18 mouse cellular contexts compared by ENCODE assay signal in the genomic region with DNA sequence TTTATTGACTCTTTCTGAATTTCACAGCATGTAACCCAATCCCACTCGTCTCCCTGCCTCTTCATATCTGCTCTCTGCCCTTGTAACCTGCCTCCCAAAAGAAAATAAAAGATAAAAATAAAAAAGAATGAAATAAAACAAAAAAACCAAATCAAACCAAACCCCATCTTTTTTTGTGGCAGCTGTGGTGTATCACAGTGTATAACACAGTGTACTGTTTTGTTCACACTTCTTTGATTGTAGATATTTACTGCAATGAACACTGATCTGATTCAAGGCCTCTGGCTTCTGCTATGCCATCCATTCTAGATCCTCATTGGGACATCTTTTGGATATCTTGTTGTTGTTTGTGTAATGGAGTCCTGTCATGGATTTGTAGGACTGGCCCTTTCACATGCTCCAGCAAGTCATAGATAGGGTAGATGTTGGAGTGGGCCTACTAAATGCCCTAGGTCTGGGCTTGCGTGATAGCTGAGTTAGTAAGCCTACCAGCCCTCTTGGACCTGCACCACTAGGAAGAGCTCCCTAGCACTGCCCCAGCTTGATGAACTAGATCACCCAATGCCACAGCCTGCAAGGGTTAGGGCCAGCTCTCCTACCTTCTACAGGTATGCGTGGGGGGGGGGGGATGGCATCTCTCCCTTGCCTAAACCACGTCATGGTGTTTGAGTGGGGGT.
DNase-seq lines count a peak whose midpoint lies in the region; ATAC-seq and TF ChIP-seq lines count a peak whose summit lies in the region.
"Had no signal": no experiment of that assay in that cellular context is flagged by ENCODE, and none has a peak within 500 bp of the region (broad histone marks: within the 10 kb centered on the region; RNA-seq: fewer than 3 reads in every experiment).

No protein-coding gene starts in this region.

- H3K27me3 ChIP-seq in hindbrain, embryonic 13.5 days, result no peaks in the 10 kb centered on the region
- H3K27me3 ChIP-seq in hindbrain, embryonic 11.5 days (ENCODE audit: control insufficient read depth, insufficient read depth, low read length), result no peaks in the 10 kb centered on the region
- H3K27me3 ChIP-seq in lung, embryonic 15.5 days, result no peaks in the 10 kb centered on the region
- H3K27me3 ChIP-seq in intestine, embryonic 16.5 days (replicated peaks; ENCODE audit: control insufficient read depth, insufficient read depth, low read length), result no peaks in the 10 kb centered on the region
- H3K27me3 ChIP-seq in stomach, postnatal 0 days (ENCODE audit: control insufficient read depth, insufficient read depth, low read length), result no peaks in the 10 kb centered on the region
- H3K27me3 ChIP-seq: forebrain, embryonic 13.5 days; hindbrain, embryonic 12.5 days; liver, embryonic 13.5 days; midbrain, embryonic 12.5 days had no signal

- TF ChIP-seq CTCF in stomach, postnatal 0 days (IDR thresholded peaks at IDR 0.05; ENCODE audit: low read depth), result no peak

- no peak overlapping the region for H3K27ac ChIP-seq in hindbrain, embryonic 13.5 days
- no peak overlapping the region for H3K27ac ChIP-seq in hindbrain, embryonic 11.5 days (ENCODE audit: low read depth, low read length)
- peak overlapping the region; percentile 90 for H3K27ac ChIP-seq in lung, embryonic 15.5 days
- H3K27ac ChIP-seq in intestine, embryonic 16.5 days (ENCODE audit: low read length), result peak overlapping the region; percentile 2; the same call in 1 of the 2 replicates
- H3K27ac ChIP-seq in stomach, postnatal 0 days (replicated peaks), result peak overlapping the region; percentile 81; the same call in 1 of the 2 replicates
- H3K27ac ChIP-seq: forebrain, embryonic 13.5 days; hindbrain, embryonic 12.5 days; liver, embryonic 13.5 days; macrophage; midbrain, embryonic 12.5 days had no signal

- 0 out of 2 replicates have a peak, but pooled peaks cover 3% of the 10 kb centered on the region for H3K4me1 ChIP-seq in hindbrain, embryonic 13.5 days (replicated peaks)
- H3K4me1 ChIP-seq in hindbrain, embryonic 11.5 days (replicated peaks; ENCODE audit: control insufficient read depth, insufficient read depth, low read length), result no peaks in the 10 kb centered on the region
- H3K4me1 ChIP-seq in lung, embryonic 15.5 days, result peaks cover 5% of the 10 kb centered on the region
- no peaks in the 10 kb centered on the region for H3K4me1 ChIP-seq in intestine, embryonic 16.5 days (ENCODE audit: control insufficient read depth, insufficient read depth, low read length)
- no peaks in the 10 kb centered on the region for H3K4me1 ChIP-seq in stomach, postnatal 0 days (replicated peaks; ENCODE audit: control insufficient read depth, insufficient read depth)
- H3K4me1 ChIP-seq: hindbrain, embryonic 12.5 days had no signal

- no peak overlapping the region for H3K4me3 ChIP-seq in hindbrain, embryonic 13.5 days
- no peak overlapping the region for H3K4me3 ChIP-seq in hindbrain, embryonic 11.5 days (ENCODE audit: low read depth, low read length)
- H3K4me3 ChIP-seq in lung, embryonic 15.5 days, result no peak overlapping the region
- no peak overlapping the region for H3K4me3 ChIP-seq in intestine, embryonic 16.5 days (ENCODE audit: low read length)
- H3K4me3 ChIP-seq in stomach, postnatal 0 days (ENCODE audit: low read depth, low read length), result no peak overlapping the region
- H3K4me3 ChIP-seq: forebrain, embryonic 13.5 days; hindbrain, embryonic 12.5 days; liver, embryonic 13.5 days; midbrain, embryonic 12.5 days; myocyte had no signal

- no peaks in the 10 kb centered on the region for H3K36me3 ChIP-seq in hindbrain, embryonic 13.5 days
- no peaks in the 10 kb centered on the region for H3K36me3 ChIP-seq in hindbrain, embryonic 11.5 days (ENCODE audit: control insufficient read depth, insufficient read depth, low read length)
- no peaks in the 10 kb centered on the region for H3K36me3 ChIP-seq in lung, embryonic 15.5 days
- H3K36me3 ChIP-seq in intestine, embryonic 16.5 days (ENCODE audit: control insufficient read depth, insufficient read depth, low read length), result no peaks in the 10 kb centered on the region
- no peaks in the 10 kb centered on the region for H3K36me3 ChIP-seq in stomach, postnatal 0 days (ENCODE audit: control insufficient read depth, insufficient read depth, low read length)
- H3K36me3 ChIP-seq: hindbrain, embryonic 12.5 days; liver, embryonic 13.5 days; midbrain, embryonic 12.5 days had no signal

- no peak for TF ChIP-seq EP300 in stomach, postnatal 0 days (optimal IDR thresholded peaks at IDR 0.05)

- no peaks in the 10 kb centered on the region for H3K9me3 ChIP-seq in hindbrain, embryonic 13.5 days
- H3K9me3 ChIP-seq in hindbrain, embryonic 11.5 days (ENCODE audit: control insufficient read depth, low read length), result no peaks in the 10 kb centered on the region
- no peaks in the 10 kb centered on the region for H3K9me3 ChIP-seq in lung, embryonic 15.5 days
- H3K9me3 ChIP-seq in intestine, embryonic 16.5 days (ENCODE audit: control insufficient read depth, low read length), result no peaks in the 10 kb centered on the region
- H3K9me3 ChIP-seq in stomach, postnatal 0 days (ENCODE audit: control insufficient read depth, low read length), result no peaks in the 10 kb centered on the region
- H3K9me3 ChIP-seq: forebrain, embryonic 13.5 days; hindbrain, embryonic 12.5 days; liver, embryonic 13.5 days; midbrain, embryonic 12.5 days had no signal

- H3K9ac ChIP-seq in hindbrain, embryonic 13.5 days, result 0 out of 2 replicates have a peak overlapping the region, but pooled peaks have one; percentile 24
- no peak overlapping the region for H3K9ac ChIP-seq in hindbrain, embryonic 11.5 days (ENCODE audit: low read depth, low read length)
- no peak overlapping the region for H3K9ac ChIP-seq in lung, embryonic 15.5 days
- H3K9ac ChIP-seq in intestine, embryonic 16.5 days (ENCODE audit: low read depth, low read length), result no peak overlapping the region
- H3K9ac ChIP-seq in stomach, postnatal 0 days (ENCODE audit: low read length), result no peak overlapping the region
- H3K9ac ChIP-seq: hindbrain, embryonic 12.5 days; liver, embryonic 13.5 days; midbrain, embryonic 12.5 days had no signal

- 82% methylated on average over 4 of the region's 4 CpGs for WGBS in hindbrain, embryonic 13.5 days
- 86% methylated on average over 4 of the region's 4 CpGs for WGBS in hindbrain, embryonic 11.5 days
- 62% methylated on average over 4 of the region's 4 CpGs for WGBS in lung, embryonic 15.5 days
- 65% methylated on average over 4 of the region's 4 CpGs for whole genome bisulfite sequencing in intestine, embryonic 16.5 days
- 72% methylated on average over 4 of the region's 4 CpGs for WGBS in stomach, postnatal 0 days

- H3K4me2 ChIP-seq in hindbrain, embryonic 13.5 days, result no peak overlapping the region
- H3K4me2 ChIP-seq in hindbrain, embryonic 11.5 days (replicated peaks; ENCODE audit: low read depth, low read length), result no peak overlapping the region
- H3K4me2 ChIP-seq in lung, embryonic 15.5 days, result 0 out of 2 replicates have a peak overlapping the region, but pooled peaks have one; percentile 33
- no peak overlapping the region for H3K4me2 ChIP-seq in intestine, embryonic 16.5 days (ENCODE audit: low read depth, low read length)
- no peak overlapping the region for H3K4me2 ChIP-seq in stomach, postnatal 0 days (replicated peaks; ENCODE audit: low read depth)
- H3K4me2 ChIP-seq: forebrain, embryonic 13.5 days; hindbrain, embryonic 12.5 days; liver, embryonic 13.5 days; midbrain, embryonic 12.5 days had no signal

- no peak for ATAC-seq in hindbrain, embryonic 13.5 days (ENCODE audit: low FRiP score)
- ATAC-seq in hindbrain, embryonic 11.5 days (ENCODE audit: low FRiP score), result no peak
- peak; percentile 76; the same call in 1 of the 2 replicates for ATAC-seq in lung, embryonic 15.5 days (ENCODE audit: borderline replicate concordance, extremely low read depth, low FRiP score, low TSS enrichment)
- no peak for ATAC-seq in intestine, embryonic 16.5 days
- ATAC-seq in stomach, postnatal 0 days (ENCODE audit: low FRiP score, low TSS enrichment), result no peak
- ATAC-seq: forebrain, embryonic 13.5 days had no signal

- no peak for DNase-seq in hindbrain, embryonic 11.5 days (ENCODE audit: low spot score)
- no peak for DNase-seq in lung, adult 18-20 months
- DNase-seq in stomach, postnatal 0 days (ENCODE audit: low spot score), result no peak
- no peak for DNase-seq in c-Kit-positive CD71-positive TER-119-positive erythroid progenitor cells, embryonic 14.5 days (ENCODE audit: low spot score)
- DNase-seq: cerebellum, adult 11 months; cerebellum, postnatal 14 days; gastrocnemius, postnatal 36 days; layer of hippocampus, postnatal 36 days; liver, embryonic 13.5 days; right cerebral cortex, postnatal 4 days had no signal

Comparison
In these comparisons a context has a peak if more than half of its experiments do, and no peak if none do; other contexts are left out.
1. H3K27ac ChIP-seq: peak in lung, embryonic 15.5 days (single experiment), intestine, embryonic 16.5 days (single experiment) and stomach, postnatal 0 days (single experiment); none in hindbrain, embryonic 13.5 days (single experiment) and hindbrain, embryonic 11.5 days (single experiment).